Mouse (Mus musculus) forebrain, embryonic 13.5 days (tissue): Measurements from ENCODE around the gene Vwa3a. TPM values are rescaled to one million over a fixed set of nuclear protein-coding genes. Genes with fewer than 3 reads are reported as not detected.
"Not testable (repeated sequence)": the region's sequence is repeated elsewhere in the genome, so short reads cannot be mapped to it uniquely, and the experiment has no call there.

Source experiments
- ATAC-seq: fragments of 200-750 bp; cut with Nextera tagmentation; 2 replicates; pipeline ENCODE4 v1.8.0; 2017
- H3K27ac ChIP-seq: fragments of 300-500 bp; sonication (generic); 2 replicates; pipeline ENCODE4 v1.5.1; 2015; ENCODE audit warnings: inconsistent platforms, mild to moderate bottlenecking, moderate library complexity
- H3K27me3 ChIP-seq: fragments of 300-500 bp; sonication (generic); 2 replicates; pipeline ENCODE4 v1.6.1; 2015; ENCODE audit warnings: mild to moderate bottlenecking, inconsistent platforms
- H3K36me3 ChIP-seq: fragments of 300-500 bp; sonication (generic); 2 replicates; pipeline ENCODE4 v1.6.1; 2015; ENCODE audit warnings: mild to moderate bottlenecking, inconsistent platforms; ENCODE audit not compliant: poor library complexity, severe bottlenecking
- H3K4me1 ChIP-seq: fragments of 300-500 bp; sonication (generic); 2 replicates; pipeline ENCODE4 v1.6.1; 2015; ENCODE audit warnings: inconsistent platforms
- H3K4me2 ChIP-seq: fragments of 300-500 bp; sonication (generic); 2 replicates; pipeline ENCODE4 v1.6.1; 2015; ENCODE audit warnings: inconsistent platforms, mild to moderate bottlenecking, moderate library complexity
- H3K4me3 ChIP-seq: fragments of 300-500 bp; sonication (generic); 2 replicates; pipeline ENCODE4 v1.5.1; 2015; ENCODE audit warnings: mild to moderate bottlenecking, inconsistent platforms
- H3K9ac ChIP-seq: fragments of 300-500 bp; sonication (generic); 2 replicates; pipeline ENCODE4 v1.6.1; 2015; ENCODE audit warnings: mild to moderate bottlenecking, inconsistent platforms
- H3K9me3 ChIP-seq: fragments of 300-500 bp; sonication (generic); replicated peaks from 2 replicates; pipeline ENCODE4 v1.6.1; 2016; ENCODE audit warnings: inconsistent platforms
- WGBS: fragments of 180-500 bp; shearing (Covaris S2); methylation state at CpG from one replicate; pipeline ENCODE4 v1.1.7; 2015; 5-methylcytosine and 5-hydroxymethylcytosine counted together
- polyA plus RNA-seq: library from polyadenylated mRNA; unstranded; fragments of >200 nt; fragmentation: Nextera tagmentation; extraction: Ambion mirVana; gene quantifications from 2 replicates; pipeline ENCODE4 v1.2.1, GENCODE M21; 2015

The Vwa3a gene
- 0.84 TPM in 2 replicates for polyA plus RNA-seq

DNA sequence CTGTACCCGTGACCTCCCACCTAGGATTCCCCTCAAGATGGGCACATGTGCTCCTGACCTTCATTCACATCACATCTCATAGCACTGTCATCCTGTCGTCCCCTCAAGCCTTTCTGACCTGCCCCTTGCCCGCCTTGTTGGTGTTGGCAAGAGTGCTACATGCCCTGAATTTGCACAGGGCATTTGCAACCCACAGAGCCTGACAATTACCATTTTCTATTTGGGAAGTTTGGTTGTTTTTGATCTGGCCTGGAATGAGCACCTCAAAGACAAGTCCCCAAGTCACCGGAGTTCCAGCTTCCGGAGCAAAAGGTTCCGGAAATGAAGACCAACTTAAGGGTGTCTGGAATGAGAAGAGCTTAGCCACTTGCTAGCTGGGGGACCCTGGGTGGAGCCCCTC, at the start of gene Vwa3a:
Gene Vwa3a, plus strand, starts transcription at position 301 of the 400 bp plus-strand sequence.
- Histone ChIP-seq H3K27me3 (no peaks in the 10 kb centered on the region), H3K9me3 (no peaks in the 10 kb centered on the region), H3K9ac (no peak within 1 kb of the TSS), H3K4me3 (no peak within 1 kb of the TSS), H3K4me2 (peak within 1 kb of the TSS; percentile 2; the same call in 1 of the 2 replicates), H3K27ac (peak within 1 kb of the TSS; percentile 25; the same call in 1 of the 2 replicates), H3K4me1 (peaks cover 23% of the 10 kb centered on the region), H3K36me3 (peaks cover 9% of the 10 kb centered on the region; the same call in 1 of the 2 replicates)
- 86% methylated on average over 6 of the region's 6 CpGs for WGBS
- ATAC-seq = no peak

- H3K4me2 ChIP-seq = no peak overlapping the region
- 0 out of 2 replicates have a peak, but pooled peaks cover 12% of the 10 kb centered on the region for H3K4me1 ChIP-seq
- H3K27ac ChIP-seq = no peak overlapping the region
- no peaks in the 10 kb centered on the region for H3K27me3 ChIP-seq
- H3K4me3 ChIP-seq = no peak overlapping the region
- H3K9me3 ChIP-seq = no peaks in the 10 kb centered on the region
- 75% methylated on average over 4 of the region's 4 CpGs for WGBS
- peaks cover 15% of the 10 kb centered on the region; the same call in 1 of the 2 replicates for H3K36me3 ChIP-seq
- no peak for ATAC-seq
- no peak overlapping the region for H3K9ac ChIP-seq
Measured at GRCm38 (mm10) chr7:120690634-120691033, 48.5 kb upstream of the Vwa3a start.

DNA sequence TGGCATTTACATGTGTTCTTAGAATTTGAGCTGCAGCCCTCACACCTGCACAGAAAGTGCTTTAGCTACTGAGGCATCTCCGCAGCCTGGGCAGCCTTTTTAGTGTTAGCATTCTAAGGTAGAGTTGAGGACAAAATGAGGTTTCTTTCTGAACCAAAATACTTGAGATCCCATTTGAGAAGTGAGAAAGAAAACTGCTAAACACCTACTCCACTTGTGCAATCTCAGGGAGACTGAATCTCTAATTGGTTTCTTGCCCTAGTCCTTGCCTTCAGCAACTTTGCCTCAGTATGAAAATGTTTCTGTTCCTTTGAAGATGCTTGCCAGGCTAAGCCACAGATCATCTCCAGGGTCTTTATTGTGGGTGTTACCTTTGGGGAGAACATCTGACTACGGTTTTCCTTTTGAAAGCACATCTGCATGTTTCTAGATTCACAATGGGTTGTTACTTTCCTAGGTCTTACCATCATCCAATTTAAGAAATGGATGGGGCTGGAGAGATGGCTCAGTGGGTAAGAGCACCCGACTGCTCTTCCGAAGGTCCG, 45.2 kb upstream of the Vwa3a start:
- Histone ChIP-seq H3K4me3 (no peak overlapping the region), H3K9me3 (no peaks in the 10 kb centered on the region), H3K27me3 (no peaks in the 10 kb centered on the region), H3K9ac (no peak overlapping the region), H3K4me1 (peaks cover 6% of the 10 kb centered on the region; the same call in 1 of the 2 replicates), H3K4me2 (no peak overlapping the region), H3K27ac (no peak overlapping the region), H3K36me3 (peaks cover 15% of the 10 kb centered on the region; the same call in 1 of the 2 replicates)
- ATAC-seq = no peak
- 97% methylated on average over 5 of the region's 5 CpGs for WGBS

- 32% methylated on average over 6 of the region's 6 CpGs for WGBS
- no peak overlapping the region for H3K4me3 ChIP-seq
- H3K27me3 ChIP-seq = no peaks in the 10 kb centered on the region
- no peak overlapping the region for H3K27ac ChIP-seq
- H3K36me3 ChIP-seq = peaks cover 15% of the 10 kb centered on the region; the same call in 1 of the 2 replicates
- ATAC-seq = no peak
- H3K4me2 ChIP-seq = no peak overlapping the region
- no peak overlapping the region for H3K9ac ChIP-seq
- H3K4me1 ChIP-seq = peaks cover 14% of the 10 kb centered on the region; the same call in 1 of the 2 replicates
- no peaks in the 10 kb centered on the region for H3K9me3 ChIP-seq
Measured at GRCm38 (mm10) chr7:120695196-120695595, 43.9 kb upstream of the Vwa3a start.

DNA sequence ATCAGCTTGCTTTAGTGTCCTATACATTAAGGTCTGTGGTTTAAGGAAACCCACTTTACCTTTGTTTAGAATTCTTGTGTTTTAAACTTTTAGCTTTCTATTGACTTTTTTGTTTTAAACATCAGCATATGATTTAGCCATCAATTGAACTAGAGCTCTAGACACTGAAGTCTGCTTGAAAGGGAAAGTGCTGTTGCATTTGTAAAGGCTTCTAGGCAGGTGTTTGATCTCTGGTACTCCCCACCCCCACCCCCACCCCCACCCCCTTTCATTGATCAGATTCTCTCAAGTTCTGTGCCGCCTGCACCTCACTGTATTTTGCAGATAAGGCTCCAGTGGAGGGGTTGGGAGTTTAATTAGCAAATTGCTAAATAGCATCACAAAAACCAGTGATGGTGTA, 43.5 kb upstream of the Vwa3a start:
- no peaks in the 10 kb centered on the region for H3K27me3 ChIP-seq
- H3K4me2 ChIP-seq = no peak overlapping the region
- peaks cover 14% of the 10 kb centered on the region; the same call in 1 of the 2 replicates for H3K36me3 ChIP-seq
- no peaks in the 10 kb centered on the region for H3K9me3 ChIP-seq
- WGBS = 44% methylated on average over 1 of the region's 1 CpGs
- no peak overlapping the region for H3K4me3 ChIP-seq
- ATAC-seq = no peak
- peaks cover 14% of the 10 kb centered on the region; the same call in 1 of the 2 replicates for H3K4me1 ChIP-seq
- H3K27ac ChIP-seq = no peak overlapping the region
- H3K9ac ChIP-seq = no peak overlapping the region

GRCm38 (mm10) chr7:120696331-120696730, 42.8 kb upstream of the Vwa3a start:
- Histone ChIP-seq H3K4me3 (no peak overlapping the region), H3K9ac (no peak overlapping the region), H3K27ac (no peak overlapping the region), H3K9me3 (no peaks in the 10 kb centered on the region), H3K36me3 (peaks cover 10% of the 10 kb centered on the region; the same call in 1 of the 2 replicates), H3K27me3 (no peaks in the 10 kb centered on the region), H3K4me1 (peaks cover 14% of the 10 kb centered on the region; the same call in 1 of the 2 replicates), H3K4me2 (no peak overlapping the region)
- WGBS = 98% methylated on average over 2 of the region's 2 CpGs
- ATAC-seq = no peak

DNA sequence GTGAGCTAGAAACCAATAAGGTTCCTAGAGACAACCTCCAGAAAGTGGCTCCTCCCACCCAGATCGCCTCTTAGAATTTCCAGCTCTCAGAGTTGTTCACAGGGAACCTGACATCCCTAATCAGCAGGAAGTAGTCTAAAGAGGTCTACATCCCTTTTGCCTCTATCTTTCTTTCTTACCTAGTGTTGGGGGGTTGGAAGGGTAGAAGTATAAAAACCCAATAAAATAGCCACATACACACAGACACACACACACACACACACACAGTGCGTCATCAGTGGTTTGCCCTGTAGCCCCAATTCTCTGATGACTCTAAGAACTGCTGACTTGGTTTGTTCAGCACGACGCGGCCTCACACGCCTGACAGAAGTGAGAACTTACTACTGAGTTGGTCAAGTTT, 39.5 kb upstream of the Vwa3a start:
- no peaks in the 10 kb centered on the region for H3K36me3 ChIP-seq
- no peak for ATAC-seq
- no peaks in the 10 kb centered on the region for H3K27me3 ChIP-seq
- no peak overlapping the region for H3K4me2 ChIP-seq
- H3K27ac ChIP-seq = no peak overlapping the region
- 89% methylated on average over 6 of the region's 6 CpGs for WGBS
- H3K9me3 ChIP-seq = no peaks in the 10 kb centered on the region
- H3K9ac ChIP-seq = no peak overlapping the region
- no peak overlapping the region for H3K4me3 ChIP-seq
- H3K4me1 ChIP-seq = peaks cover 14% of the 10 kb centered on the region; the same call in 1 of the 2 replicates

DNA sequence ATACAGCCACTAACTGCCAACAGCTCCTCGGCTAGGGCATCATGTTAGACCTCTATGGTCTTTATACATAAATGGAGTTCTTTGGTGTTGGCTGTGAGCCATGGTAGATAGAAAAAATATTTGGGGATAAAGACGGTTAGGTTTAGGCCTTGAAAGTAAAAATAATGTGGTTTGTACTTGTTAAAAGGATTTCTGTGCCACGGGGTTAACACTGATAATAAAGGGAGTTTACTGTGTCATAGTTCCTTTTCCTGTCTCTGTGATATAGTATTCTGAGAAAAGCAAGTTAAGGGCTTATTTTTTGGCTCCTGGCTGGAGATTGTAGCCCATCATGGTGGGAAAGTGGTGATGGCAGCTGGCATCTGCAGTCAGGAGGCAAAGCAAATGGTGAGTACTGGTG, 35.2 kb upstream of the Vwa3a start:
- 84% methylated on average over 3 of the region's 3 CpGs for WGBS
- Histone ChIP-seq H3K4me1 (peaks cover 8% of the 10 kb centered on the region; the same call in 1 of the 2 replicates), H3K9me3 (no peaks in the 10 kb centered on the region)

DNA sequence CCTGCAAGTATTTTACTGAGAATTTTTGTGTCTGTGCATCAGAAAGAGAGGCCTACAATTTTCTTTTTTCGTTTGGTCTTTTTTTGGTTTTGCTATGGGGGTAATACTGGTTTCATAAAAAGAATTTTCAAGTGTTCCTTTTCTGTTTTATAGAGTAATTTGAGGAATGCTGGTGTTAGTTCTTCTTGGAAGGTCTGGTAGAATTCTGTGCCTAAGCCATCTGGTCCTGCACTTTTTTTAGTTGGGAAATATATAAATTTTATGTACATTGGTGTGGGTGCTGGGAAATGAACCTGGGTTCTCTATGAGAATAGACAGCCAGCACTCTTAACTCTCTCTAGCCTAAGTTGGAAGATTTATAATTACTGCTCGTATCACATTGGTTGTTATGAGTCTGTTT, 27.0 kb upstream of the Vwa3a start:
- Histone ChIP-seq H3K4me2 (no peak overlapping the region), H3K4me1 (no peaks in the 10 kb centered on the region), H3K27me3 (no peaks in the 10 kb centered on the region), H3K9me3 (no peaks in the 10 kb centered on the region), H3K9ac (no peak overlapping the region), H3K4me3 (no peak overlapping the region), H3K27ac (no peak overlapping the region), H3K36me3 (0 out of 2 replicates have a peak, but pooled peaks cover 7% of the 10 kb centered on the region)
- 95% methylated on average over 2 of the region's 2 CpGs for WGBS
- no peak for ATAC-seq

More for the DNA sequence above, 35.2 kb upstream of the Vwa3a start:
- Histone ChIP-seq H3K36me3 (no peaks in the 10 kb centered on the region), H3K27me3 (no peaks in the 10 kb centered on the region), H3K27ac (no peak overlapping the region), H3K9ac (no peak overlapping the region), H3K4me2 (no peak overlapping the region), H3K4me3 (no peak overlapping the region)
- no peak for ATAC-seq

DNA sequence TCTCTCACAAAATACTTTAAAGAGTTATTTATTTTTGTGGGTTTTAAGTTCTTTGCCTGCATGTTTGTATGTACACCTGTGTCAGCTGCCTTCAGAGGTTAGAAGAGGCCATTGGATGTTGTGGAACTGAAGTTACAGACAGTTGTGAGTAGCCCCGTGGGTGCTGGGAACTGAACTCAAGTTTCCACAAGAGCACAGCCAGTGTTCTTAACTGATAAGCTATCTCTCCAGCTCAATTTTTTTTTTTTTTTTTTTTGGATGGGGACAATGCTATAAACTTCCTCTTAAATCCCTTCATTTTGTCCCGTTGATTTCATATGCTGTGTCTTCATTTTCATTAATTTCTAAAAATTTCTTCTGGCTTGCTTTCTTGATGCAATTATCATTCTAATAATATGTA, 25.9 kb upstream of the Vwa3a start:
- 99% methylated on average over 2 of the region's 2 CpGs for WGBS
- Histone ChIP-seq H3K4me3 (no peak overlapping the region), H3K9me3 (no peaks in the 10 kb centered on the region), H3K27me3 (no peaks in the 10 kb centered on the region), H3K4me2 (no peak overlapping the region), H3K36me3 (0 out of 2 replicates have a peak, but pooled peaks cover 7% of the 10 kb centered on the region), H3K4me1 (0 out of 2 replicates have a peak, but pooled peaks cover 5% of the 10 kb centered on the region), H3K27ac (no peak overlapping the region), H3K9ac (no peak overlapping the region)
- no peak for ATAC-seq

- WGBS = 91% methylated on average over 11 of the region's 11 CpGs
- not testable (repeated sequence) for H3K9me3 ChIP-seq
Measured at GRCm38 (mm10) chr7:120713951-120714350, 25.2 kb upstream of the Vwa3a start.

GRCm38 (mm10) chr7:120717261-120717660, 21.9 kb upstream of the Vwa3a start:
- ATAC-seq = no peak
- H3K4me1 ChIP-seq = 0 out of 2 replicates have a peak, but pooled peaks cover 5% of the 10 kb centered on the region
- H3K9ac ChIP-seq = no peak overlapping the region
- H3K27ac ChIP-seq = no peak overlapping the region
- WGBS = 60% methylated on average over 2 of the region's 2 CpGs
- 0 out of 2 replicates have a peak, but pooled peaks cover 7% of the 10 kb centered on the region for H3K36me3 ChIP-seq
- no peak overlapping the region for H3K4me3 ChIP-seq
- H3K27me3 ChIP-seq = no peaks in the 10 kb centered on the region
- H3K9me3 ChIP-seq = no peaks in the 10 kb centered on the region
- no peak overlapping the region for H3K4me2 ChIP-seq

More at GRCm38 (mm10) chr7:120713951-120714350, 25.2 kb upstream of the Vwa3a start:
- H3K4me2 ChIP-seq, H3K36me3 ChIP-seq, ATAC-seq, H3K4me1 ChIP-seq, H3K4me3 ChIP-seq, H3K27ac ChIP-seq, H3K9ac ChIP-seq, H3K27me3 ChIP-seq: not testable (repeated sequence)
